Mouse (Mus musculus): ENCODE measurements at regions not wholly inside any gene's neighbourhood (a gene's known extent, or its start where the extent isn't known, plus 50 kb on each side); places are given as distances from the start of the nearest gene placed in this dataset.

DNA sequence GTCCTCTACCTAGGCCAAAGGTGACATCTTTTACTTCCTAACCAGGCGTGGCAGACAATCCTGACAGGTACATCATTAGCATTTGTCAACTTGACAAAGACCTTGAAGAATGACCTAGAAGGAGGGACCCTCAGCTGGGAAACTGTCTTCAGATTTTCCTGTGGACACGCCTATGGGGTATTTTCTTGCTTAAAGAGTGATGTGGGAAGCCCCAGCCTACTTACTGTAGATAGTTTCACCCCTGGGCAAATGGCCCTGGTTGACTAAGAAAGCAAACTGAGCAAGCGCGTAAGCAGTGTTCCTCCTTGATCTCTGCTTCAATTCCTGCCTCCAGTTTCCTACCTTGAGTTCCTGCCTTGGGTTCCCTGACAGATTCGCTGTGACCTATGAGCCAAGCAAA is 106.7 kb upstream of the Tle3 start:
- WGBS, result 87% methylated on average over 5 of the region's 5 CpGs
- Histone ChIP-seq H3K4me1 (replicated peaks) (peaks cover 40% of the 10 kb centered on the region), H3K27ac (no peak overlapping the region), H3K4me3 (no peak overlapping the region), H3K27me3 (ENCODE audit: insufficient read depth, poor library complexity, severe bottlenecking) (peaks cover 31% of the 10 kb centered on the region), H3K9me3 (peaks cover 10% of the 10 kb centered on the region; the same call in 1 of the 2 replicates), H3K36me3 (no peaks in the 10 kb centered on the region)
- DNase-seq (ENCODE audit: low spot score), result no peak

DNA sequence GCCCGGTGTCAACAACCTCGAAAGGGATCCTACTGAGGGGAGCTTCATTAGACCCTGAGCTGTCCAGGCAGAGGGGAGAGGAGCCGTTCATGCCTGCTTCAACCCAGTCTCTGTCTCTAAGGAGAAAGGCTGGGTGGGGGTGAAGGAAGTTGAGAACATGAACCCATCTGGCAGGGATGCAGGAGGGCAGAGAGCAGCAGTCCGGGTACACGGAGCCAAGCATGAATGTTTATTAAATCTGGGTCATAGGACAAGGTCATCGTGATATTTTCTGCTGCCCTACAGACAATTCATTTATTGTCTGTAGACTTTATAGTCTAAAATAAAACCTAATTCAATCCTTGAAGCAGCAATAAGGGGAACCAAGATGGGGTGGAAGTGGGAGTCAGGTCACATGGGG is 105.2 kb upstream of the Tle3 start:
- WGBS, result 70% methylated on average over 6 of the region's 6 CpGs
- Histone ChIP-seq H3K4me3 (no peak overlapping the region), H3K36me3 (no peaks in the 10 kb centered on the region), H3K27me3 (ENCODE audit: insufficient read depth, poor library complexity, severe bottlenecking) (peaks cover 44% of the 10 kb centered on the region), H3K9me3 (peaks cover 10% of the 10 kb centered on the region; the same call in 1 of the 2 replicates), H3K4me1 (replicated peaks) (peaks cover 30% of the 10 kb centered on the region), H3K27ac (no peak overlapping the region)
- DNase-seq (ENCODE audit: low spot score), result no peak

DNA sequence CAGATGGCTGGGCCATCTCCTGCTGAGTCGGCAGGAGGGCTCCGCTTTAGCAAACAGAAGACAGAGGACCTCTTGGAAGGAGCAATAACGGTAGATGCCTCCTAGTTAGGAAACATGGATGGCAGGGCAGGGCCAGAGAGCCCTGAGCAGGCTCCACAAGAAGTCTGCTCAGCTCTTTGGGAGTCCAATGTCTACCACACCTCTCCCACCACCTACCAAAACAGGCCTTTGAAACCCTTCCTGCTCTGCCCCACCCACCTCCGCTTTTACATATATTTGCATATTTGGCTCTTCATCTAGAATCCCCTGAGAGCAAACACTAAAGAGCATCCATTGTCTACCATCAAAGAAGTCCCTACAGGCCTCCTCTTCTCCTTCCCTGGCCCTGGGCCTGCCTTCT is 104.6 kb upstream of the Tle3 start:
- DNase-seq (ENCODE audit: low spot score), result no peak
- no peak overlapping the region for H3K27ac ChIP-seq
- peaks cover 10% of the 10 kb centered on the region; the same call in 1 of the 2 replicates for H3K9me3 ChIP-seq
- WGBS, result 56% methylated on average over 4 of the region's 4 CpGs
- H3K36me3 ChIP-seq, result no peaks in the 10 kb centered on the region
- H3K27me3 ChIP-seq (ENCODE audit: insufficient read depth, poor library complexity, severe bottlenecking), result peaks cover 48% of the 10 kb centered on the region
- H3K4me3 ChIP-seq, result no peak overlapping the region
- peaks cover 25% of the 10 kb centered on the region for H3K4me1 ChIP-seq (replicated peaks)

DNA sequence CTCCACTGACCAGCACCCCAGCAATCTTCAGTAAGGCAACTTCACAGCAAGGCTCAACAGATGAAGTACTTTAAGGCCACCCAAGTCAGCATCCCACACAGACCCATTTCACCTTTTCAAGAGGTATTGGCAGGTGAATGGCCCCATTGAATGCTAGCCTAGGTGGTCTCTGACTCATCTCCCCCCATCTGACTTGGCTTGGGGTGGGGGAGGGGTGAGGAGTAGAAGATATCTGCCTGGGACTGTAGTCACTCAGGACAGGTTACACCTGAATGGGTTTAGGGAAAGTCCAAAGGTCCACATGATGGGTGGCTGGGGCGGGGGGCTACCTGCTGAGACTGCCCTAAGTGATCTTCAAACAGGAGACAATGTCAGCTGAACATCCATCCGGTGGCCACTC is 104.0 kb upstream of the Tle3 start:
- WGBS, result 74% methylated on average over 2 of the region's 2 CpGs

DNA sequence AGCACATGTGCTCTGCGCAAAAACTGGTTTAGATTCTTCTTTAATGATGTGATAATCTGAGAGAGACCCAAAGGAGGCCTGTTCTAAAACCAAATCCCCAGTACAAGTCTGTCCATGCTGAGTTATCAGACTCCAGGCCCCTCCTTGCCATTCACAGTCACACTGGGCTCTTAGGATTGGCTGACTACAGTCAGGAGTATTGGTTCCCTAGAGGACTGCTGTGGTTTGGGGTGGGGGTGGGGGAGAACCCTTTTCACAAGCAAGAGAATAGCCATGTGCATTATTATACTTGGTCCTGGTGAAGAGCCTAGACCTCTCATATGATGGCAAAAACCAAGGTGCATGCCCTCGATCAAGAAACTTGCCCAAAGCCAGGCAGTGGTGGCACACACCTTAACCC is 103.5 kb upstream of the Tle3 start:
- no peak overlapping the region for H3K4me3 ChIP-seq
- H3K9me3 ChIP-seq, result peaks cover 10% of the 10 kb centered on the region; the same call in 1 of the 2 replicates
- H3K27me3 ChIP-seq (ENCODE audit: insufficient read depth, poor library complexity, severe bottlenecking), result peaks cover 45% of the 10 kb centered on the region
- H3K4me1 ChIP-seq (replicated peaks), result peaks cover 24% of the 10 kb centered on the region
- no peak overlapping the region for H3K27ac ChIP-seq
- H3K36me3 ChIP-seq, result no peaks in the 10 kb centered on the region
- no peak for DNase-seq (ENCODE audit: low spot score)
- WGBS, result 91% methylated on average over 2 of the region's 2 CpGs

More for the DNA sequence above, 104.0 kb upstream of the Tle3 start:
- Histone ChIP-seq H3K27ac (no peak overlapping the region), H3K4me3 (no peak overlapping the region), H3K9me3 (peaks cover 10% of the 10 kb centered on the region; the same call in 1 of the 2 replicates), H3K27me3 (ENCODE audit: insufficient read depth, poor library complexity, severe bottlenecking) (peaks cover 47% of the 10 kb centered on the region), H3K36me3 (no peaks in the 10 kb centered on the region), H3K4me1 (replicated peaks) (peaks cover 24% of the 10 kb centered on the region)
- DNase-seq (ENCODE audit: low spot score), result no peak

DNA sequence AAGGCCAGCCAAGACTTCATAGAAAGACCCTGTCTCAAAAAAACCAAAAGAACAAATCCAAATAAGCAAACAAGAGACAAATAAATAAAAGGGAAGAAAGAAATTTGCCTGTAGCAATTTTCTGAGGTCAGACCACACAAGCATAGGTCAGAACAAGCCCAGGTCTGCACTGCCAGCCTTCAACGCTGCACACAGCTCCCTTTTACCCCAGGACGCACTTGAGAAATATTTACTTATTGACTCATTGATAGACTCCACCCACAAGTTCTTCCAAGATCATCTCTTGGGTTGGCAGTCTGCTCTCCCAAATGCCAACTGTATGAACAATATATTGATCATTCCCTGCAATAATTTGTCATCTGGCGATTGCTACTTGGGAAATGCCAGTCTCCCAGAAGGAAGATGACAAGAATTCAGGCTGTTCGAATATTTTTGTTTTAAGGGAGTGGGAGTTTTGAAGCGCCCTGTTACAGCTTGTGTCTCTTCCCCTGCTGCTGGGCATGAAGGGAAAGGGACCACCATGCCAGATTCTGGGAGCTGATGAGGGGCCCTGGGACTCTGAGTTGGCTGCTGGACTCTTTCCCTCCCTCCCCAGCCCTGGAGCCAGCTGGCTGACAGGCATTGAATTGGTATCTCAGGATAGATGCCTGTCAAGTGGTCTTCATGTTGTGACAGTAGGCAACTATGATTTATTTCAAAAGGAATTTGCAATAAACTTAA is 102.9 kb upstream of the Tle3 start:
- WGBS, result 84% methylated on average over 5 of the region's 5 CpGs
- H3K36me3 ChIP-seq, result no peaks in the 10 kb centered on the region
- no peak for DNase-seq (ENCODE audit: low spot score)
- peaks cover 39% of the 10 kb centered on the region for H3K27me3 ChIP-seq (ENCODE audit: insufficient read depth, poor library complexity, severe bottlenecking)
- no peak overlapping the region for H3K27ac ChIP-seq
- peaks cover 10% of the 10 kb centered on the region; the same call in 1 of the 2 replicates for H3K9me3 ChIP-seq
- H3K4me1 ChIP-seq (replicated peaks), result peaks cover 24% of the 10 kb centered on the region
- H3K4me3 ChIP-seq, result no peak overlapping the region

DNA sequence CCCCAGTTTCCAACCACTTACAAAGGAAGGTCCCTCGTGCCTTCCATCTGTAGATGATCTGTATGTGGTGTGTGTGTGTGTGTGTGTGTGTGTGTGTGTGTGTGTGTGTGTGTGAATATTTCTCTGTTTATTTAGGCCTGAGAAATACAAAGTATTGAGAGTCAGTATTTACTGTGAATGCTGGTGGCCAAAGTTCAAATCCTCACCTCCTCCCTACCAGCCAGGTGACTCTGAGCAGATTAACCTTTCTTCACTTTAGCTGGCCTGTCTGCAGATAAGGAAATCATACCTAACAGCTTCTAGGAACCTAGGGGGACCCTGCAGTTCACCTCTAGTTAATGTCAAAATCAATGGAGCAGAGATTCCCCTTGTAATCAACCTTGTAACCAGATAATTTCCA is 100.9 kb upstream of the Tle3 start:
- 89% methylated on average over 1 of the region's 1 CpGs for WGBS
- peaks cover 34% of the 10 kb centered on the region for H3K27me3 ChIP-seq (ENCODE audit: insufficient read depth, poor library complexity, severe bottlenecking)
- H3K4me3 ChIP-seq, result no peak overlapping the region
- no peaks in the 10 kb centered on the region for H3K9me3 ChIP-seq
- H3K4me1 ChIP-seq (replicated peaks), result peaks cover 24% of the 10 kb centered on the region
- no peak overlapping the region for H3K27ac ChIP-seq
- H3K36me3 ChIP-seq, result no peaks in the 10 kb centered on the region
- no peak for DNase-seq (ENCODE audit: low spot score)

DNA sequence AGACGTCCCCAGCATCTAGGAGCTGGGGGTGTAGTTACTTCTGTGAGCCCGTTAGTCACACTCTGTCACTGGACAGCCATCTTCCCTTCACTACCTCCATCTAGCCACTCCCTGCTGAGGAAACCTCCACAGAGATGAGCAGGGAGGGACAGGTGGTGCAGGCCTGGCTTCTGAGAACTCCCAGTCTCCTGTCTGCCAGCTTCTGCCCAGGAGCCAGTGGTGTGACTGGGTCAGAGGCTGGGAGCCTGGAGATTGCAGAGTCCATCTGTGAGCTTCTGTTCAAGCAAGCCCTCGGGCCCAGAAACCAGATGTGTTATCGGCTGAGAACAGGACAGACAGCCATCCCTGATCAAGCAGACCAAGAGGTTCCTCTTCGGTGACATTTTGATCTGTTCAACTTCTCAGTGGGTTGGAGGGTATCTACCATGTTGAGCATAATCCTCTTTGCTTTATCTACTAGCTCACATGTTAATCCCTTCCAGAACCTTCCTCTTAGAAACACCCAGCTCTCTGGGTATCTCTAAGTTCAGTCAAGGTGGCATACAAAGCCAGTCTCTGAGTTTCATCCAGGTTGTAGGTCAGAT is 100.3 kb upstream of the Tle3 start:
- no peak for DNase-seq (ENCODE audit: low spot score)
- Histone ChIP-seq H3K4me1 (replicated peaks) (peaks cover 23% of the 10 kb centered on the region), H3K36me3 (no peaks in the 10 kb centered on the region), H3K9me3 (no peaks in the 10 kb centered on the region), H3K27ac (no peak overlapping the region), H3K4me3 (no peak overlapping the region), H3K27me3 (ENCODE audit: insufficient read depth, poor library complexity, severe bottlenecking) (peaks cover 41% of the 10 kb centered on the region)
- WGBS, result 69% methylated on average over 5 of the region's 5 CpGs

DNA sequence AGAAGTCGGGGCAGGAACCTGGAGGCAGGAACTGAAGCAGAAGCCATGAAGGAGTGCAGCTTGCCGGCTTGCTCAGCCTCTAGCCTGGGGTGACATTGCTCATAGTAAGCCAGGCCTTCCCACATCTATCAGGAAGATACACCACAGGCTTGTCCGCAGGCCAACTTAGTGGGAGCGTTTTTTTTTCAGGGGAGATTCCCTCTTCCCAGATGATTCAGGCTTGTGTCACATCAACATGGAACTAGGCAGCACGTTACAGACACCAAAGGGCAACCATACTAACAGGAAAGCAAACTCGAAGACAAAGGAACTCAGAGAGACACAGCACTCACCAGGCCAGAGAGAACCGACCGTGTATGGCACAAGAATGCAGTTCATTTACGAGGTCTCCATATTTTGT is 98.1 kb upstream of the Tle3 start:
- no peak for DNase-seq (ENCODE audit: low spot score)
- Histone ChIP-seq H3K9me3 (no peaks in the 10 kb centered on the region), H3K36me3 (no peaks in the 10 kb centered on the region), H3K4me1 (replicated peaks) (peaks cover 22% of the 10 kb centered on the region), H3K27ac (no peak overlapping the region), H3K27me3 (ENCODE audit: insufficient read depth, poor library complexity, severe bottlenecking) (peaks cover 50% of the 10 kb centered on the region), H3K4me3 (no peak overlapping the region)
- WGBS, result 85% methylated on average over 9 of the region's 9 CpGs

DNA sequence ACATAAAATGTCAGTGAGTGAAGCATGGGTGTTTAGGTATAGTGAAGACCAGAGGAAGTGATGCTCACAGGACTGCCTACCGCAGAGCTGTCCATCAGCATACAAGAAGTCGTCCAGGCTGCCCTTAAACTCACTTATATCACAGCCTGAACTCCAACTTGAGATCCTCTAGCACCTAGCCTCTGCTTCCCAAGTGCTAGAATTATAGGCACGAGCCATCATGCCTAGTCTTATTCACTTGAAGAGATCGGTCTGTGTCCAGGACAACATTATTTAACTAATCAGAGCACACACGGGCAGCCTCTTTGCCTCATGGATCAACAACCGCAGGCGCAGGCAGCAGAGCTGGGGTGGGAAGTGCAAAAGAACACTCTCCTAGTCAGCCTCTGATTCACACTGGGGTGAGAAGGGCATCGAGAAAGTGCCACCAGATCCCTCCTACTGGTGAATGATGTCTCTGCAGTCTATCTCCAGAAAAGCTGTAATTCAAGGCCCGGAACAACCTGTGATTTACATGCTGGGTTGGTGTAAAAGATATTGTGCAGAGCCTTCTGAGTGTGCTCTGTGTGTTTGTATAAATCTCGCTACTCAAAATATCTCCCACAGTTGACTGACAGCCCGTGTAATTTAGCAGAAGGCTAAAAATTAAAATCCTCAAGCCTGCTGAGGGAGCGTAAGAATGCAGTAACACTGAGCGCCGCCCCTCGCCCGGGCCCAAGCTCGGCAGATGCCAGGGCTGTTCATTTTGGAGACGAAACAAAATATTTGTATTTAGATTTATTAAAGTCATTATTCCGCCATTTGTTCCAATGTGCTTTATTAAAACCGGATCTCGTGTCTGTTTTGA is 94.6 kb upstream of the Tle3 start:
- WGBS, result 10% methylated on average over 21 of the region's 21 CpGs
- H3K36me3 ChIP-seq, result no peaks in the 10 kb centered on the region
- peak overlapping the region; percentile 36 for H3K4me3 ChIP-seq
- peaks cover 64% of the 10 kb centered on the region for H3K27me3 ChIP-seq (ENCODE audit: insufficient read depth, poor library complexity, severe bottlenecking)
- no peaks in the 10 kb centered on the region for H3K9me3 ChIP-seq
- H3K4me1 ChIP-seq (replicated peaks), result peaks cover 50% of the 10 kb centered on the region
- 0 out of 2 replicates have a peak overlapping the region, but pooled peaks have one; percentile 35 for H3K27ac ChIP-seq
- DNase-seq (ENCODE audit: low spot score), result peak; percentile 59

DNA sequence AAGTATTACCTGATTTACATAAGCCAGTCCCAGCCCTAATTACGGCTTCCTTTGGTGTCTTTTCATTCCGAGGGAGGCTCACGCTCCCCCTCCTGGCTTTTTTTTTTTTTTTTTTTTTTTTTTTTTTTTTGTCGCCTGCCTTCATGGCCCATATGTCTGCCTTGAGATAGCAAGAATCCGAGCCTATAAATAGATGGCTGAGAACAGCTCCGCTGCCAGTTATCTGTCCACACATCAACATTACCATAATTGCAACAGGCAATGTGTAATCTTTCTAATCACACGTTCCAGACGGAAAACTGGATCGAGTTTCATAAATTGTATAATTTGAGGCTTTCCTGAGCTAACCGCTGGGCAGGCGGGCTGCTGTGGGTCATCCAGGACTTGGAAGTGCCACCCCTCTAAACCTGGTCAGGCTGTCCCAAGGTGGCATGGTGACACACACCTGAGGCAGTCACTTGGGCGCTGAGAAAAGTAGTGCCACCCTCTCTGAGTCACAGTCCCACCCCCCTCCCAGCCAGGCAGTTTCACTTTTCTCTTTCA is 93.9 kb upstream of the Tle3 start:
- H3K27me3 ChIP-seq (ENCODE audit: insufficient read depth, poor library complexity, severe bottlenecking), result peaks cover 63% of the 10 kb centered on the region
- H3K27ac ChIP-seq, result 0 out of 2 replicates have a peak overlapping the region, but pooled peaks have one; percentile 73
- H3K4me1 ChIP-seq (replicated peaks), result peaks cover 55% of the 10 kb centered on the region
- peak overlapping the region; percentile 36 for H3K4me3 ChIP-seq
- H3K36me3 ChIP-seq, result no peaks in the 10 kb centered on the region
- 15% methylated on average over 12 of the region's 12 CpGs for WGBS
- DNase-seq (ENCODE audit: low spot score), result no peak
- no peaks in the 10 kb centered on the region for H3K9me3 ChIP-seq

DNA sequence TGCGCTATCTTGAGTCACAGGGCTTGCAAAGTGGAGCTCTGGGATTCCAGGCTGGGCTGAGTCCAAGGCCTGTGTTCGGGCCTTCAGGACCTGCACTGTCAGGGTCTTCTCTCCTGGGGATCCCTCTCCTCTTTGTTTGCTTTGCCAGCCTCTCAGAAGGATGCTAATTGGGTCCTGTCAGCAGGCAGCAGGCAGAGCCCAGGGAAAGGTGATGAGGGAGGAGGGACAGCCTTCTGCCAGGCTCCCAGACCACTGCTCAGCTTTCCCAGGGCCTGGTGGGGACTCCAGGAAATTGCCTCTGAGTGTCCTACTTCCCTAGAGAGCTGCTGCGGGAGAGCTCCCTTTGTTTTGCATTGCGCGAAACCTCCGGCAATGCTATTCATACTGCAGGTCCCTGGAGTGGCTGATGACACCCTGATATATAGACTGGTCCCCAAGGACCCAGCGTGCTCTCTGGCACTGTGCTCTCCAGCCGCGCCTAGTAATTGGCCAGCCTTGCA is 93.1 kb upstream of the Tle3 start:
- H3K9me3 ChIP-seq, result no peaks in the 10 kb centered on the region
- peak overlapping the region; percentile 73 for H3K27ac ChIP-seq
- 13% methylated on average over 9 of the region's 9 CpGs for WGBS
- H3K4me3 ChIP-seq, result no peak overlapping the region
- peaks cover 59% of the 10 kb centered on the region for H3K4me1 ChIP-seq (replicated peaks)
- peaks cover 68% of the 10 kb centered on the region for H3K27me3 ChIP-seq (ENCODE audit: insufficient read depth, poor library complexity, severe bottlenecking)
- peak; percentile 45 for DNase-seq (ENCODE audit: low spot score)
- no peaks in the 10 kb centered on the region for H3K36me3 ChIP-seq
